Mouse (Mus musculus) lung, postnatal 0 days (tissue): ENCODE measurements around the gene Large1. TPM values are rescaled to one million over a fixed set of nuclear protein-coding genes. Genes with fewer than 3 reads are reported as not detected.
"Not testable (repeated sequence)": the region's sequence is repeated elsewhere in the genome, so short reads cannot be mapped to it uniquely, and the experiment has no call there.

ENCODE experiments used
- ATAC-seq: fragments of 200-750 bp; cut with Nextera tagmentation; 2 replicates; pipeline ENCODE4 v1.8.0; 2017; ENCODE audit warnings: moderate library complexity
- DNase-seq: peaks from one replicate; pipeline ENCODE4 v3.0.0-alpha.2; 2016; ENCODE audit warnings: low spot score
- H3K27ac ChIP-seq: fragments of 300-500 bp; sonication (generic); 2 replicates; pipeline ENCODE4 v1.5.1; 2014; ENCODE audit warnings: antibody characterized with exemption, mild to moderate bottlenecking, low read length, mixed read lengths
- H3K27me3 ChIP-seq: fragments of 300-500 bp; sonication (generic); replicated peaks from 2 replicates; pipeline ENCODE4 v1.6.1; 2014; ENCODE audit warnings: low read length, mixed read lengths; ENCODE audit not compliant: insufficient read depth
- H3K36me3 ChIP-seq: fragments of 300-500 bp; sonication (generic); 2 replicates; pipeline ENCODE4 v1.6.1; 2014; ENCODE audit warnings: low read length, mixed read lengths; ENCODE audit not compliant: insufficient read depth
- H3K4me1 ChIP-seq: fragments of 300-500 bp; sonication (generic); 2 replicates; pipeline ENCODE4 v1.6.1; 2014; ENCODE audit warnings: antibody characterized with exemption, low read depth, low read length, mixed read lengths; ENCODE audit not compliant: insufficient read depth
- H3K4me2 ChIP-seq: fragments of 300-500 bp; sonication (generic); replicated peaks from 2 replicates; pipeline ENCODE4 v1.6.1; 2014; ENCODE audit warnings: low read depth, mild to moderate bottlenecking, low read length, moderate library complexity, mixed read lengths
- H3K4me3 ChIP-seq: fragments of 300-500 bp; sonication (generic); 2 replicates; pipeline ENCODE4 v1.5.1; 2014; ENCODE audit warnings: low read depth, low read length
- H3K9ac ChIP-seq: fragments of 300-500 bp; sonication (generic); replicated peaks from 2 replicates; pipeline ENCODE4 v1.6.1; 2014; ENCODE audit warnings: low read depth, mild to moderate bottlenecking
- H3K9me3 ChIP-seq: fragments of 300-500 bp; sonication (generic); 2 replicates; pipeline ENCODE4 v1.6.1; 2016; ENCODE audit warnings: low read length, mixed read lengths
- CTCF ChIP-seq: IDR thresholded peaks from 2 replicates; pipeline ENCODE4 v1.5.1; 2016; ENCODE audit warnings: antibody characterized with exemption, mild to moderate bottlenecking
- EP300 ChIP-seq: IDR thresholded peaks from 2 replicates; pipeline ENCODE4 v1.6.1; 2016; ENCODE audit warnings: antibody characterized with exemption, mild to moderate bottlenecking, control low read depth
- WGBS: fragments of 180-500 bp; shearing (Covaris S2); extraction: QIAGEN DNeasy Blood & Tissue Kit; methylation state at CpG from one replicate; pipeline ENCODE4 v1.1.7; 2014; 5-methylcytosine and 5-hydroxymethylcytosine counted together
- polyA plus RNA-seq: library from polyadenylated mRNA; unstranded; fragments of >200 nt; fragmentation: Nextera tagmentation; extraction: Ambion mirVana; gene quantifications from 2 replicates; pipeline ENCODE4 v1.2.1, GENCODE M21; 2015

The Large1 gene
- polyA plus RNA-seq, result 5.2 and 5.6 TPM in 2 replicates

GRCm38 (mm10) chr8:73353108-73353793, at the start of gene Large1:
TSS of gene Large1 (minus strand) at chr8:73353540.
- Histone ChIP-seq H3K36me3 (no peaks in the 10 kb centered on the region), H3K27ac (peak within 1 kb of the TSS; percentile 87), H3K4me1 (peaks cover 15% of the 10 kb centered on the region), H3K4me3 (peak within 1 kb of the TSS; percentile 94), H3K4me2 (peak within 1 kb of the TSS; percentile 98), H3K9me3 (no peaks in the 10 kb centered on the region), H3K9ac (peak within 1 kb of the TSS; percentile 74), H3K27me3 (no peaks in the 10 kb centered on the region)
- TF ChIP-seq CTCF (peak; percentile 42), EP300 (no peak)
- 0% methylated on average over 16 of the region's 84 CpGs for WGBS
- DNase-seq (peak; percentile 99), ATAC-seq (peak; percentile 99)

GRCm38 (mm10) chr8:73400343-73400742, 47.0 kb upstream of the Large1 start:
- Histone ChIP-seq H3K4me2 (no peak overlapping the region), H3K9ac (no peak overlapping the region), H3K4me1 (no peaks in the 10 kb centered on the region), H3K27ac (no peak overlapping the region), H3K4me3 (no peak overlapping the region), H3K36me3 (no peaks in the 10 kb centered on the region), H3K27me3 (no peaks in the 10 kb centered on the region), H3K9me3 (no peaks in the 10 kb centered on the region)
- TF ChIP-seq EP300 (no peak), CTCF (no peak)
- ATAC-seq, result no peak
- WGBS, result 31% methylated on average over 1 of the region's 1 CpGs
- DNase-seq, result no peak

- not testable (repeated sequence) for H3K4me2 ChIP-seq, H3K9me3 ChIP-seq, H3K4me3 ChIP-seq, H3K36me3 ChIP-seq, H3K4me1 ChIP-seq, H3K9ac ChIP-seq, H3K27me3 ChIP-seq, H3K27ac ChIP-seq, ATAC-seq, DNase-seq
- 74% methylated on average over 6 of the region's 6 CpGs for WGBS
These were observed 19.7 kb upstream of the Large1 start for GRCm38 (mm10) chr8:73373001-73373400.

DNA sequence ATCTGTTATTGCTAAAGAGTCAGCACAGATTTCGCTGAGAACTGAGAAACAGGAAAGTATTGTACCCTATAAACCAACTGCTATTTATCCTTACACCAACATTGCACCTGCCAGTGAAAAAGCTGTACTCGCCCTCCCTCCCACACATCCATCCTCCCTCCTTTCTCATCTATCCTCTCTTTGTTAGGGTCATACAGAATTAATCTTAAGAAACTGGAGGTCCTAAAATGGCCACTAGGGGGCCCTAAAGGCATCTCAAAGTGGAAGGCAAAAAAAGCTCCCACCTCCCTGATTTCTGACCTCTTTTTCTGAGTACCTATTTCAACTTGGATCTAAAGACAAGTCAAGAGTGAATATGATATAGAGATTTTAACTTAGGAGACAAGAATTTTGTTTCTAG, 2.6 kb upstream of the Large1 start:
- peak; percentile 71 for DNase-seq
- TF ChIP-seq EP300 (no peak), CTCF (peak; percentile 74)

DNA sequence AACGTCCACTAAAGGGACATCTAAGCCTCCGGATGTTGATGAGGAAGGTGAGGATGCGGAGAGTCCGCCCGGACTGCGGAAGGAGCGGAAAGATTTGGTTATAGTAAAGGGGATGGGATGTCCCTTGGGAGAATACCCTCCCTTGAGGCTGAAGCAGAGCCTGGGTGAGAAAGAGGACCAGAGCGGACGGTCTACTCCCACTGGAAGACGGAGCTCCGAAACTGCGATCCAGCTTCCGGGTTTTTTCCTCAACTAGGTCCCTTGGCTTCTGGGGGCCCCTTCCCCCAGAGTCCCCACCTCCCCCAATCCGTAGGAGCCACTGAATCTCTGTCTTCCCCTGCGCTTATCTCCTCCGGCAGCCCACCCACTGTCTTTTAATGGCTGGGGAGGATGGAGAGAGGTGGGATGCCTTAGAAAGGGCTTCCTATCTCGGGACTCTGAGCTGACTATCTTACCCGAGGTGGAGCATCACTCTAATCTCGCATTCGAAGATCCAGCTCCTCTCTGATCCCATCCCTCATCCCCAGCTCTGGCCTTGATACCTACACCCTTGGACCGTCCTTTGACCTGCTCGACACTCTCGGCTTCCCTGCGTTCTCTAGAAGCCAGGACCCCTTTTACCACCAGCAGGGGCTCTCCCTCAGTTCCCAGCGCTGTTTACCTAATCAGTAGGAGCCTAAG, 1.0 kb upstream of the Large1 start:
- H3K36me3 ChIP-seq, result no peaks in the 10 kb centered on the region
- H3K4me3 ChIP-seq, result peak overlapping the region; percentile 94
- no peak for TF ChIP-seq CTCF
- no peak for TF ChIP-seq EP300
- DNase-seq (peak; percentile 68), ATAC-seq (no peak; the same call in 1 of the 2 replicates)
- peak overlapping the region; percentile 78 for H3K27ac ChIP-seq
- H3K27me3 ChIP-seq, result no peaks in the 10 kb centered on the region
- H3K9me3 ChIP-seq, result no peaks in the 10 kb centered on the region
- H3K4me2 ChIP-seq, result peak overlapping the region; percentile 98
- peaks cover 15% of the 10 kb centered on the region for H3K4me1 ChIP-seq
- 1% methylated on average over 25 of the region's 25 CpGs for WGBS
- H3K9ac ChIP-seq, result peak overlapping the region; percentile 48; the same call in 1 of the 2 replicates

More for the DNA sequence above, 2.6 kb upstream of the Large1 start:
- Histone ChIP-seq H3K36me3 (no peaks in the 10 kb centered on the region), H3K27me3 (no peaks in the 10 kb centered on the region), H3K4me3 (no peak overlapping the region), H3K9ac (no peak overlapping the region), H3K4me1 (peaks cover 15% of the 10 kb centered on the region), H3K4me2 (no peak overlapping the region), H3K9me3 (no peaks in the 10 kb centered on the region), H3K27ac (no peak overlapping the region)
- 38% methylated on average over 2 of the region's 2 CpGs for WGBS
- ATAC-seq, result no peak

GRCm38 (mm10) chr8:73353794-73354179, 447 bp upstream of the Large1 start:
- H3K4me3 ChIP-seq, result peak overlapping the region; percentile 94
- no peaks in the 10 kb centered on the region for H3K36me3 ChIP-seq
- DNase-seq, result no peak
- H3K4me2 ChIP-seq, result peak overlapping the region; percentile 98
- H3K27me3 ChIP-seq, result no peaks in the 10 kb centered on the region
- H3K9me3 ChIP-seq, result no peaks in the 10 kb centered on the region
- H3K27ac ChIP-seq, result peak overlapping the region; percentile 78
- H3K4me1 ChIP-seq, result peaks cover 15% of the 10 kb centered on the region
- WGBS, result under 1% methylated on average over 16 of the region's 16 CpGs
- ATAC-seq, result peak; percentile 32
- H3K9ac ChIP-seq, result peak overlapping the region; percentile 48; the same call in 1 of the 2 replicates
- no peak for TF ChIP-seq CTCF
- TF ChIP-seq EP300, result no peak
